Mouse (Mus musculus) CH12.LX (cell line): ENCODE data around the gene Il17f. TPM values are rescaled to one million over a fixed set of nuclear protein-coding genes. Genes with fewer than 3 reads are reported as not detected.

Experiments
- DNase-seq: peaks from one replicate; pipeline ENCODE4 v3.0.0-alpha.2; 2013; ENCODE audit errors: extremely low read depth
- H3K27ac ChIP-seq: 2 replicates; pipeline ENCODE4 v1.5.1; 2012; ENCODE audit warnings: low read depth, mild to moderate bottlenecking, control low read depth, moderate library complexity; ENCODE audit not compliant: insufficient read depth
- H3K27me3 ChIP-seq: replicated peaks from 2 replicates; pipeline ENCODE3; 2012; ENCODE audit warnings: inconsistent platforms
- H3K36me3 ChIP-seq, 2 experiments: replicated peaks in 1 of 2; 2 replicates each; pipeline versions ENCODE3 to v1.6.1; 2012; ENCODE audit warnings: inconsistent platforms in 1 of 2, low read length in 1 of 2, mild to moderate bottlenecking in 1 of 2, mixed read lengths in 1 of 2, moderate library complexity in 1 of 2; ENCODE audit not compliant: control insufficient read depth in 1 of 2, insufficient read depth in 1 of 2
- H3K4me1 ChIP-seq, 2 experiments: 2 replicates each; pipeline ENCODE4 v1.6.1; 2012; ENCODE audit warnings: inconsistent platforms in 1 of 2, moderate library complexity in 1 of 2; ENCODE audit not compliant: insufficient read depth in 2 of 2, control insufficient read depth in 1 of 2
- H3K4me2 ChIP-seq: 2 replicates; pipeline ENCODE4 v1.6.1; 2012; ENCODE audit warnings: low read depth, mild to moderate bottlenecking, control low read depth; ENCODE audit not compliant: poor library complexity, insufficient read depth, severe bottlenecking
- H3K4me3 ChIP-seq, 3 experiments: fragments of 150-350 bp in 1 of 3; sonication (generic) in 1 of 3; replicated peaks in 1 of 3; 2 replicates each; pipeline versions ENCODE3 to v1.5.1; 2011 to 2012; ENCODE audit warnings: low read depth in 2 of 3, low read length in 2 of 3, mild to moderate bottlenecking in 2 of 3, moderate library complexity in 2 of 3, control low read depth in 1 of 3, improper control_type of control experiment in 1 of 3, inconsistent platforms in 1 of 3, mixed read lengths in 1 of 3; ENCODE audit not compliant: poor library complexity in 1 of 3
- H3K79me2 ChIP-seq: replicated peaks from 2 replicates; pipeline ENCODE4 v1.6.1; 2012; ENCODE audit warnings: mild to moderate bottlenecking, moderate library complexity; ENCODE audit not compliant: control insufficient read depth, poor library complexity, insufficient read depth, severe bottlenecking; ENCODE audit errors: extremely low read depth
- H3K9ac ChIP-seq: 2 replicates; pipeline ENCODE4 v1.6.1; 2012; ENCODE audit warnings: low read depth, mild to moderate bottlenecking, control low read depth, moderate library complexity; ENCODE audit not compliant: insufficient read depth
- H3K9me3 ChIP-seq: replicated peaks from 2 replicates; pipeline ENCODE3; 2012; ENCODE audit warnings: low read length, inconsistent platforms, mixed read lengths
- BHLHE40 ChIP-seq: IDR thresholded peaks from 2 replicates; pipeline ENCODE4 v1.6.1; 2011; ENCODE audit warnings: mild to moderate bottlenecking, low read depth, low read length, improper control_type of control experiment
- CHD1 ChIP-seq: IDR thresholded peaks from 2 replicates; pipeline ENCODE4 v1.6.1; 2012; ENCODE audit warnings: low read depth, low read length, improper control_type of control experiment, inconsistent platforms
- CHD2 ChIP-seq: IDR thresholded peaks from 2 replicates; pipeline ENCODE4 v1.6.1; 2011; ENCODE audit warnings: low read length, improper control_type of control experiment
- CTCF ChIP-seq, 2 experiments: IDR thresholded peaks in 1 of 2; conservative IDR thresholded peaks in 1 of 2; 2 replicates each; pipeline ENCODE4 v1.5.1; 2011 to 2012; ENCODE audit warnings: low read depth in 2 of 2, low read length in 2 of 2, improper control_type of control experiment in 1 of 2, inconsistent platforms in 1 of 2, mild to moderate bottlenecking in 1 of 2, moderate library complexity in 1 of 2
- ELF1 ChIP-seq: IDR thresholded peaks from 2 replicates; pipeline ENCODE4 v1.6.1; 2014; ENCODE audit warnings: low read depth, mild to moderate bottlenecking, inconsistent platforms, low read length, improper control_type of control experiment
- EP300 ChIP-seq: IDR thresholded peaks from 2 replicates; pipeline ENCODE4 v1.6.1; 2011; ENCODE audit warnings: low read length, improper control_type of control experiment
- ETS1 ChIP-seq: conservative IDR thresholded peaks from 2 replicates; pipeline ENCODE4 v1.6.1; 2012; ENCODE audit warnings: low read depth, mild to moderate bottlenecking, inconsistent platforms, low read length, improper control_type of control experiment, moderate library complexity
- GABPA ChIP-seq: IDR thresholded peaks from 2 replicates; pipeline ENCODE4 v1.6.1; 2012; ENCODE audit warnings: low read depth, low read length, improper control_type of control experiment, inconsistent platforms; ENCODE audit not compliant: insufficient replicate concordance
- HCFC1 ChIP-seq: IDR thresholded peaks from 2 replicates; pipeline ENCODE4 v1.6.1; 2012; ENCODE audit warnings: low read depth, mild to moderate bottlenecking, inconsistent platforms, low read length, improper control_type of control experiment
- IRF4 ChIP-seq: IDR thresholded peaks from 2 replicates; pipeline ENCODE4 v1.6.1; 2014; ENCODE audit warnings: low read depth, mild to moderate bottlenecking, inconsistent platforms, low read length, improper control_type of control experiment
- KAT2A ChIP-seq: IDR thresholded peaks from 2 replicates; pipeline ENCODE4 v1.6.1; 2012; ENCODE audit warnings: low read length, improper control_type of control experiment, inconsistent platforms; ENCODE audit not compliant: insufficient replicate concordance
- MAFK ChIP-seq: IDR thresholded peaks from 2 replicates; pipeline ENCODE4 v1.6.1; 2011; ENCODE audit warnings: low read length, improper control_type of control experiment; ENCODE audit not compliant: insufficient replicate concordance
- MAX ChIP-seq: IDR thresholded peaks from 2 replicates; pipeline ENCODE4 v1.6.1; 2011; ENCODE audit warnings: low read length, improper control_type of control experiment
- MEF2A ChIP-seq: IDR thresholded peaks from 2 replicates; pipeline ENCODE4 v1.6.1; 2014; ENCODE audit warnings: low read depth, mild to moderate bottlenecking, inconsistent platforms, low read length, improper control_type of control experiment, borderline replicate concordance
- MYC ChIP-seq: IDR thresholded peaks from 2 replicates; pipeline ENCODE4 v1.6.1; 2011; ENCODE audit warnings: low read depth, mild to moderate bottlenecking, improper control_type of control experiment, low read length
- NRF1 ChIP-seq: IDR thresholded peaks from 2 replicates; pipeline ENCODE4 v1.6.1; 2014; ENCODE audit warnings: low read depth, mild to moderate bottlenecking, inconsistent platforms, low read length, improper control_type of control experiment, moderate library complexity
- RCOR1 ChIP-seq: conservative IDR thresholded peaks from 2 replicates; pipeline ENCODE4 v1.6.1; 2012; ENCODE audit warnings: low read depth, mild to moderate bottlenecking, inconsistent platforms, low read length, improper control_type of control experiment
- SIN3A ChIP-seq: IDR thresholded peaks from 2 replicates; pipeline ENCODE4 v1.6.1; 2012; ENCODE audit warnings: low read length, improper control_type of control experiment, inconsistent platforms
- TBP ChIP-seq: conservative IDR thresholded peaks from 2 replicates; pipeline ENCODE4 v1.6.1; 2011; ENCODE audit warnings: low read depth, low read length, improper control_type of control experiment
- UBTF ChIP-seq: IDR thresholded peaks from 2 replicates; pipeline ENCODE4 v1.6.1; 2012; ENCODE audit warnings: low read depth, mild to moderate bottlenecking, inconsistent platforms, low read length, improper control_type of control experiment, moderate library complexity
- USF1 ChIP-seq: IDR thresholded peaks from 2 replicates; pipeline ENCODE4 v1.6.1; 2014; ENCODE audit warnings: low read depth, mild to moderate bottlenecking, inconsistent platforms, low read length, improper control_type of control experiment
- ZC3H11A ChIP-seq: IDR thresholded peaks from 2 replicates; pipeline ENCODE4 v1.6.1; 2012; ENCODE audit warnings: low read depth, mild to moderate bottlenecking, inconsistent platforms, low read length, improper control_type of control experiment
- dilution Hi-C: fragments of 300-500 bp; cut with MboI; formaldehyde crosslinking; loops from 2 replicates; pipeline ENCODE4 v1.14.3; 2020; ENCODE audit warnings: low sequenced_read_pairs; ENCODE audit not compliant: extremely low pct_unique_long_range_greater_than_20kb, extremely low pct_ligation_motif_present
- in situ Hi-C: fragments of 300-500 bp; cut with MboI; formaldehyde crosslinking; loops from 3 replicates; pipeline ENCODE4 v1.14.3; 2019; ENCODE audit warnings: low sequenced_read_pairs, low pct_ligation_motif_present, low pct_unique_long_range_greater_than_20kb, mixed read lengths
- polyA plus RNA-seq: library from polyadenylated mRNA; unstranded; fragments of >175 nt; gene quantifications from 2 replicates; pipeline ENCODE4 v1.2.1, GENCODE M21; 2012; ENCODE audit warnings: low read depth; ENCODE audit not compliant: insufficient read length
- total RNA-seq, 2 experiments: library from RNA; depleted of rRNA; stranded (reverse); fragments of 300-350 nt in 1 of 2; fragments of >200 nt in 1 of 2; gene quantifications; 2 replicates each; pipeline ENCODE4 v1.2.3; 2012 to 2014

Gene Il17f
- total and polyA plus RNA-seq, 3 experiments = 0.25 to 0.74 (median 0.63) TPM

GRCm38 (mm10) chr1:20794760-20795159, 4.3 kb upstream of the Il17f start:
- in situ Hi-C loops = no loop called here
- dilution Hi-C loops = no loop called here
- TF ChIP-seq HCFC1 = no peak
- TF ChIP-seq GABPA = no peak
- no peak for TF ChIP-seq MEF2A
- TF ChIP-seq KAT2A = no peak
- no peak for TF ChIP-seq RCOR1
- no peak for TF ChIP-seq UBTF
- TF ChIP-seq USF1 = no peak
- TF ChIP-seq ETS1 = no peak
- TF ChIP-seq EP300 = no peak
- TF ChIP-seq MAFK = no peak
- no peak for TF ChIP-seq TBP
- no peak for TF ChIP-seq ELF1
- TF ChIP-seq CHD1 = no peak
- no peak for TF ChIP-seq CHD2
- TF ChIP-seq CTCF (conservative IDR thresholded peaks at IDR 0.05 in 1 of 2, IDR thresholded peaks at IDR 0.05 in 1 of 2; ENCODE audit: low read depth in 2 of 2, low read length in 2 of 2) = no peak
- no peak for TF ChIP-seq ZC3H11A
- Histone ChIP-seq H3K27me3 (no peaks in the 10 kb centered on the region), H3K79me2 (no peaks in the 10 kb centered on the region), H3K9ac (no peak overlapping the region), H3K36me3 (peaks cover 16 to 39% of the 10 kb centered on the region in 2 experiments), H3K4me2 (no peak overlapping the region), H3K4me3 (no peak overlapping the region), H3K27ac (no peak overlapping the region), H3K4me1 (peaks cover 10 to 13% of the 10 kb centered on the region in 2 experiments; a peak in 3 of 4 replicates), H3K9me3 (no peaks in the 10 kb centered on the region)
- DNase-seq = no peak

DNA sequence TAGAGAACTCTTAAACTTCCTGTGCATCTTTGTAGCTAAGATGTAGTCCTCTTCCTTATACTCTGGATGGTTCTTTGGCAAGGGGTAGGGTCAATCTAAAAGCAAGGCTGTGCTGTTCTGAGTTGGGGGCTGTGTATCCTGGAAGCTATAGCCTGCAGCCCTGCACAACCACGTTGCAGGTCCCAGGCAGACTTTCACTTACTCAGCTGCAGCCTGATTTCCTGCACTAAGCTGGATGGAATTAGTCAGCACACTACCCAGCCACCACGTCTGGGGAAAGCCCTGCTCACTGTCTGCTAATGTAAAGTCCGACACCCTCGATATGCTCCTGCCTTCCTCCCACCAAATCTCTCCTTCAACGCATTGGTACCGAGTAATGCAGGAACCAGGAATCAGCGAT, 997 bp upstream of the Il17f start:
- Histone ChIP-seq H3K79me2 (no peaks in the 10 kb centered on the region), H3K36me3 (peaks cover 0 to 12% of the 10 kb centered on the region in 2 experiments), H3K4me2 (no peak overlapping the region), H3K27ac (no peak overlapping the region), H3K4me3 (no peak overlapping the region), H3K27me3 (no peaks in the 10 kb centered on the region), H3K4me1 (peaks cover 10 to 13% of the 10 kb centered on the region in 2 experiments; a peak in 3 of 4 replicates), H3K9me3 (no peaks in the 10 kb centered on the region), H3K9ac (no peak overlapping the region)
- in situ Hi-C loops (no loop called here), dilution Hi-C loops (no loop called here)
- peak; percentile 43 for DNase-seq
- TF ChIP-seq MYC (0 out of 2 replicates have a peak, but pooled peaks have one; percentile 66), NRF1 (no peak), ETS1 (peak; percentile 62), MAX (no peak), BHLHE40 (peak; percentile 69), SIN3A (no peak), USF1 (no peak), IRF4 (peak; percentile 63; the same call in 1 of the 2 replicates), EP300 (peak; percentile 45; the same call in 1 of the 2 replicates), ELF1 (no peak)
